Mouse (Mus musculus) CD4-positive, CD25-positive, alpha-beta regulatory T cell, adult 9 weeks (primary cell): ENCODE measurements around the gene Defa23. TPM values are rescaled to one million over a fixed set of nuclear protein-coding genes. Genes with fewer than 3 reads are reported as not detected.

Experiments
- polyA plus RNA-seq: library from polyadenylated mRNA; unstranded; fragments of 100-300 nt; shearing (Covaris generic); gene quantifications from one replicate; pipeline ENCODE4 v1.2.1, GENCODE M21; 2017

Gene Defa23
- polyA plus RNA-seq: not detected

DNA sequence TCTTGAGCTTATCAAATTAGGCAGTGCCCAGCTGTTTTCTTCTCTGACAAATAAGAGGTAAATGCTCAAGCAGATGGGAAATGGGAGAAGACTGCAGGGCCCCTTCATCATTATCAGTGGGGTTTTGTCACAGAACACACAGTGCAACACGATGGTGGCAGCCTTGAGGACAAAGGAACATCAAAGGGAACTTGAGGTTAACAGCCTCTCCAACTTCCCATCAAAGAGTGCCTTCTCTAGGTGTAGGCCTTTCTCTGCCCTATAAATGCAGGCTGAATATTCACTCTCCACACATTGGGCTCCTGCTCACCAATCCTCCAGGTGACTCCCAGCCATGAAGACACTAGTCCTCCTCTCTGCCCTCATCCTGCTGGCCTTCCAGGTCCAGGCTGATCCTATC lies at the start of gene Defa23:
Gene Defa23, plus strand, starts transcription at position 301 of the 400 bp plus-strand sequence.

DNA sequence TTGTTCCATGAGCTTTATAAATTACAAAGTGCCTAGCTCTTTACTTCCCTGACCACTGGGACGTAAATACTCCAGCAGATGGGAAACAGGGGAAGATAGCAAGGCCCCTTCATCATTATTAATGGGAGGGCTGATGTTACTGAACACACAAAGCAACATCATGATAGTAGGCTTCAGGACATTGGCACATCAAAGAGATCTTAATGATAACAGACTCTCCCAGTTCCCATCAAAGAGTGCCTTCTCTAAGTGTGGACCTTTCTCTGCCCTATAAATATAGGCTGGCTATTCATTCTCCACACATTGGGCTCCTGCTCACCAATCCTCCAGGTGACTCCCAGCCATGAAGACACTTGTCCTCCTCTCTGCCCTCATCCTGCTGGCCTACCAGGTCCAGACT lies 29.6 kb upstream of the Defa23 start, which contains the start of gene Defa21:
Gene Defa21, plus strand, starts transcription at position 301 of the 400 bp plus-strand sequence.

GRCm38 (mm10) chr8:21064738-21065137 lies 9.9 kb downstream of the Defa23 start, which contains the start of gene Defa35:
Defa35 (plus strand) TSS chr8:21065038.

GRCm38 (mm10) chr8:21084142-21084541 lies 29.3 kb downstream of the Defa23 start, which contains the start of gene Defa25:
Defa25 (plus strand) TSS chr8:21084442.

GRCm38 (mm10) chr8:21095950-21096349 lies 41.1 kb downstream of the Defa23 start, which contains the start of gene Gm14851:
Gm14851 (minus strand) TSS chr8:21096050.

Other genes starting within 250 kb of the Defa23 start
- gene Defb33, start 162.4 kb upstream of the Defa23 start, polyA plus RNA-seq: not detected
- gene Gm15056, start 152.4 kb upstream of the Defa23 start, polyA plus RNA-seq: not detected
- not detected for gene Gm6040, start 133.0 kb upstream of the Defa23 start, polyA plus RNA-seq
- not detected for gene AY761185, start 110.3 kb upstream of the Defa23 start, polyA plus RNA-seq
- not detected for gene Defa21, start 29.5 kb upstream of the Defa23 start, polyA plus RNA-seq
- not detected for gene Defa35, start 10.0 kb downstream of the Defa23 start, polyA plus RNA-seq
- gene Defa25, start 29.4 kb downstream of the Defa23 start, polyA plus RNA-seq: not detected
- gene Gm14851, start 41.0 kb downstream of the Defa23 start, polyA plus RNA-seq: not detected
- gene Defa30, start 79.6 kb downstream of the Defa23 start, polyA plus RNA-seq: not detected
- gene Defa22, start 107.2 kb downstream of the Defa23 start, polyA plus RNA-seq: not detected
- not detected for gene Defa31, start 136.6 kb downstream of the Defa23 start, polyA plus RNA-seq
- gene Gm15293, start 146.5 kb downstream of the Defa23 start, polyA plus RNA-seq: not detected
- gene Gm15292, start 194.7 kb downstream of the Defa23 start, polyA plus RNA-seq: not detected